Mouse (Mus musculus) kidney, postnatal 25 days (tissue): ENCODE measurements around the gene Slc25a22.

Experiments used
- DNase-seq, 2 experiments: peaks; one replicate each; pipeline ENCODE4 v3.0.0; 2021; ENCODE audit warnings: mixed read lengths in 2 of 2

Slc25a22 gene

DNA sequence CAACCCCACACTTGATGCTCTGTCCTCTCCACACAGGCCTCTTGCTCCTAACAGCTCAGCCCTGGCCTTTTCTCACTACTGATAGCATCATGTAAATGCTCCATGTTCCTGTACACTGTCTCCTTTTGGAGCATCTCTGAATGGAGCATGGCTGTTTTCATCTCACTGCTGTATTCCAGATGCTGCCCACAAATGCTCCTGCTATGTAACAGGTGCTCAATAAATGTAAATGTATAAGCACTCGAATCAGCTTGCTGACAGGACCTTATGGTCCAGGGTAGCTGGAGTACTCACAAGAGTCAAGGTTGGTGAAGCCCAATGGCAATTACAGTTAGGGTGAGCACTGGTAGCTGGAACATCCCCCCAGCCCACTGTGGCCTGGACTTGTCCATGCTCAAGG lies 33.5 kb upstream of the Slc25a22 start:
- peak in 1 of 2 experiments; percentile 36 for DNase-seq

DNA sequence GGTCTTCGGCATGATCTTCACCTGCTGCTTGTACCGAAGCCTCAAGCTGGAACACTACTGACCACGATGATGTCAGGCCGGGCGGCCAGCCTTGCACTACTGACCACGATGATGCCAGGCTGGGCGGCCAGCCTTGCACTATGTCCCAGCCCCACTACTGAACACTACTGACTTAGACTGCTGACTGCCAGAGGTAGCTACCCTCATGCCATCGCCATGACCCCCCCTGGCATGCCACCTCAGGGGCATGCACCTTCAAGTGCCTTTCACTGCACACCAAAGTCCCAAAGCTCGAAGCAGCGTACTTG lies 32.9 kb upstream of the Slc25a22 start:
- DNase-seq: peak in 1 of 2 experiments; percentile 41

DNA sequence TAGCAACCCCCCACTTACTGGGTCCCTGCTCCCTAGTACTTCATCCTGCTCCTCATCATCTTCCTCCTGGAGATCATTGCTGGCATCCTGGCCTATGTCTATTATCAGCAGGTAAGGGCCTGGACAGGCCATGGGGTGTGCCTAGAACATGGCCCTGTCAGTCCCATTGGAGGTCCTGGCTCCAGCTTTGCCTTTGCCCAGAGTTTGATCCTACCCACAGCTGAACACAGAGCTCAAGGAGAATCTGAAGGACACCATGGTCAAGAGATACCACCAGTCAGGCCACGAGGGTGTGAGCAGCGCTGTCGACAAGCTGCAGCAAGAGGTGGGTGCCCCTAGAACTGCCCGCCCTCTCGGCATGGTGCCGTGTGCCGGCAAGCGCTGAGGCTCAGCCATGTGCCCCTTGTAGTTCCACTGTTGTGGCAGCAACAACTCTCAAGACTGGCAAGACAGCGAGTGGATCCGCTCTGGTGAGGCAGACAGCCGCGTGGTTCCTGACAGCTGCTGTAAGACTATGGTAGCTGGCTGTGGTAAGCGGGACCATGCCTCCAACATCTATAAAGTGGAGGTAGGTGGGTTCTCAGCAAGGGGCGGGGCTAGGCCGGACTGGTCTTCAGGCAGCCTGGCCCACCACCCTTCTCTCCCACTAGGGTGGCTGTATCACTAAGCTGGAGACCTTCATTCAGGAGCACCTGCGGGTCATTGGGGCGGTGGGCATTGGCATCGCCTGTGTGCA lies 32.4 kb upstream of the Slc25a22 start:
- DNase-seq: peak in 1 of 2 experiments; percentile 58

DNA sequence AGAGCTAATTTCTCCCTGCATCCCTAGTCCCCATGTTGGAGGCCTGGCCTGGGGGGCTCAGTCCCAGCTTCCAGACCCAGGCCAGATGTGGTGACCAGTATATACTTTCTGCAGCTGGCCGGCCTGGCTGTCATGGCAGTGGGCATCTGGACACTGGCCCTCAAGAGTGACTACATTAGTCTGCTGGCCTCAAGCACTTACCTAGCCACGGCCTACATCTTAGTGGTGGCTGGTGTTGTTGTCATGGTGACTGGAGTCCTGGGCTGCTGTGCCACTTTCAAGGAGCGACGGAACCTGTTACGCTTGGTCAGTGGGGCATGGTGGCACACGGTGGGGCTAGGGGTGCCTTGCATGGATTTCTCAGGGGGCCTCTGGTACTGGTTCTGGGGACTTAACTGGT lies 31.7 kb upstream of the Slc25a22 start:
- DNase-seq: peak in 1 of 2 experiments; percentile 68

DNA sequence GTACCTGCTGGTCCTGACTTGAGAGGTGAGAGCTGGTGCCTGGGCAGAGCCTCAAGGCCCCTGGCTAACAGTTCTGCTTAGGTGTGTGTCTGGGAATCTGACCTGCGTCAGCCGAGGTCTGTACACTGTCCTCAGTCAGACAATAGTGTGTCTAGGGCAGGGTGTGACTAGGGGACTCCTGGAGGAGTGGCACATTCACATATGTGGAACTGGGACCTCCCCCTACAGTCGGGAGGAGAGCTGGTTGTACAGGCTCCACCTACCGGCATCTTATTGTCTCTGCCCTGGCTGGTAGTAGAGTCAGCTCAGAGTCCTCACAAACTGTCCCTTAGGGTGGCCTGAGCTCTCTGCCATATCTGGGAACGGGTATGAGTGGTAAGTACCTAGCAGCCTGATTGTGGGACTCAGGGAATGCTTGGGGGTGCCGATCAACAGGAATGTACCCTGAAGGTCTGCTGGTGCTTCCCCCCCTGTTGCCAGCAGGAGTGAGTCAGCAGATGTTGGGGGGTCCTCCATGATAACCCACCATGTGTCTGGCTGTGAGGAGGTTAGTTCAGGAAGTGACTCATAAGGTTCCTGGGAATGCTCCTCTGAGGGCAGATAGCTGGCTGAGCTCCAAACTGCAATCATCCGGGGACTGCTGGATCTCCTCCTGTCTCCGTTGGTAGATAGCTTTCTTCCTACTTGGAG lies 31.0 kb upstream of the Slc25a22 start:
- DNase-seq: peak; percentile 78 to 87

DNA sequence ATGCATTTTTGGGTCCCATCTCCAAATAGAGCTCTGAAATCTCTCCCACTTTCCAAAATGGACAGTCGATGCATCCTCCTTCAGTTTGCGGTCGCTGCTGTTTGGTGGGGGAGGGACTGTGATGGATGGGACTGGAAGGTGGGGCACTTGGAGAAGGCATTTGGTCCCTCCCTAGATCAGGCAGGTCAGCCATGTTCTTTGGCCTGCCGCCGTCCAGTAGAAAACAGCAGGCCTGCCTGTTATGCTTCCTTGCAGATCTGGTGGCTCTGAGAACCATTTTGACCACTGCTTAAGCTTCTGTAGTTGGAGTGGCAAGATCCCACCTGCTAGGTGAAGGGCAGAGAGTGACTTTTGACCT lies 30.5 kb upstream of the Slc25a22 start:
- peak in 1 of 2 experiments; percentile 72 for DNase-seq

DNA sequence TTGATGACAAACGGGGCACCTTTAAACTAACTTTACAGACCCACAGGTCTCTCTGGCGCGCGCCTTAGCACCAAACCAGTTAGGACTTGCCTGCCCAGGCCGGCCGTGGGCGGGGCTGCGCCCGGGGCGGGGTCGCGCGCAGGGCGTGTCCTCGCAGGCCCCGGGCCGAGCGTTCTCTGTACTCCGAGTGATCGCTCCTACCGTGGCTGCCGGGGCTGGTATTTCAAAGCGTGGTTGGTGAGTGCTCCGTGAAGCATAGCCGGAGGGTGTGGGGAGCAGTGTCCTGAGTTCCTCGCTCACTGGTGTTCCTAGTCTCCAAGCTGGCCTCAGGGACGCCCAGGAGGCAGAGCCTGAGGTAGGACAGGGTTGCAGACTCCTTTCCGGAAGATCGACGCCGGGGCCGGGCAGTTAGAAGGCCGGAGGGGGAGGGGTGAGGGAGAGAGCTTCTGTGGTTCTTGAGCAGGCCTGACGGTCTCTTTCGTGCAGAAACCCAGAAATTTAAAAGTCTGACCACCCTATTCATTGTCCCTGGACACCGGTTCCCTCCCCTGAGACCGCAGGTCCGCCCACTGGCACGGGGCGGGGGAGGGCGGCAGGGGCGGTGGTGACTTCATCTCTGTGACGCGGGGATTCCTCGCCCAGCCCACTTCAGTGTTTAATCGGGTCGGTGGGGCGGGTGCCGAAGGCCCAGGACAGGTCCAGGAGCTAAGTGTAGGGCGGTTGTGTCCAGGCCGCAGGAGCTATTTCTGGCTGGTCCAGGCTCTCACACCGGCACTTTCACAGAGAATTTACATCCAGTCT lies 29.7 kb upstream of the Slc25a22 start, which contains the start of gene Cd151:
Gene Cd151 (plus strand): TSS at position 163 of the 801 bp plus-strand sequence.
- peak; percentile 91 to 96 for DNase-seq

DNA sequence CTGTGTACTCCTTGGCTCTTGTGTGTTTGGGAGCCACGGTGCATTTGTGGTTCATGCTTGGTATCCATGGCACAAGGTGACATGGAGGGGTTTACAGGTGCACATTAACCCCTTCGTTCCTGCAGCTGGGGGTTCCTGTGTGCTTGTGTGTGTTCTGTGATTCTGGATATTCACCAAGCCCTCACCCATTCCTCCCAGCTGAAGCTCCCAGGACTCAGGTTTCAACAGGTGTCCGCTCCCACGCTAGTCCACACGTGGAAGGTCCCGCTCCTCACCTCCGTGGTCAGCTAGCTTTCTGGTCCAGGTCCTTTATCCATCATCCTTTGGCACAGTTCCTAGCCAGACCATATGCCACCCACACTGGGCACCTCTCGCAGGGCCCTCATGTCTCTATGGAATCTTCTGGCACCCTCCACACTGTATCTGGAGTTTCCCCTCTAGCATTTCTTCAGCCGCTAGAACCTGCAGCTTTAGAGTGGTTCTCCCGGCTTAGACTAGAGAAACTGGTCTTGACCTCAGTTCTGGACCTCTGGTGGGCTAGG lies 29.0 kb upstream of the Slc25a22 start:
- DNase-seq: peak in 1 of 2 experiments; percentile 44

DNA sequence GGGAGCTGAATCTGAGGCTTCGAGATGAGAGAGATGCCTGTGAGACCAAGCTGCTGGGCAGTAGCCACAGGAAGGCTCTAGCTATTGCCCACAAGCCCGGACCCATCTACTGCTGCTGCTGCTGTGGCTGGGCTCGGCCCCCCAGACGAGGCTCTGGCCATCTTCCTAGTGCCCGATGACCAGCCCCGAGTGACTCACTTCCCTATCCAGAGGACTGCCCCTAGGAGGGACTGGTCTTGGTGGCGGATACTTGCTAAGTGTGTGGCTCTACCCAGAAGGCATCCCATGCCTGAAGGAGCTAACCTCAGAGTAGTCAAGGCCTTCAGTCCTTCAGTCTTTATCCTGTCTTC lies 28.3 kb upstream of the Slc25a22 start:
- peak in 1 of 2 experiments; percentile 58 for DNase-seq

DNA sequence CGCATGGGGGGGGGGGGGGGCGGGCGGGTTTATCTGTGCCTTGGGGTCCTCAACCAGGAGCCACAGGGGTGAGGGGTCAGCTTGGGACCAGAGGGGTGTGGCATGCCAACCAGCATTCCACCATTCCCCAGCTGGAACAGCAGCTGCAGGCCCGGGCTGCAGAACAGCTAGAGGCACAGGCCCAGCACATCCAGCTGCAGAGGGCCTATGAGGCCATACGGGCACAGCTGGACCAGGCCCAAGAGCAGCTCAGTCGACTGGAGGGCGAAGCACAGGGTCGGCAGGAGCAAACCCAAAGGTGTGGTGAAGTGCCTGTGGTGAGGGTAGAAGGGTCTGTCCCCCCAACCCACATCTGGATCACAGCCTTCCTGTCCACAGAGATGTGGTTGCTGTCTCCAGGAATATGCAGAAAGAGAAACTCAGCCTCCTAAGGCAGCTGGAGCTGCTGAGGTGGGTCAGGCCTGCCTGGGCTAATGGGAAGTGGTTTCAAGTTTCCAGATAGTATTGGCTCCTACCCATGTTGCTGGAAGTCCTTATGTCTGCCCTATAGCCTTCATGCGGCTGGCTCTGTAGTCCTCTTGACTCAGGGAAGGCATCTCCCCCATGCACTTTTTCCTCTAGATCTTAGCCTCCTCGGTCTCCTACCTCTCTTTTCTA lies 27.8 kb upstream of the Slc25a22 start:
- DNase-seq: peak in 1 of 2 experiments; percentile 59

DNA sequence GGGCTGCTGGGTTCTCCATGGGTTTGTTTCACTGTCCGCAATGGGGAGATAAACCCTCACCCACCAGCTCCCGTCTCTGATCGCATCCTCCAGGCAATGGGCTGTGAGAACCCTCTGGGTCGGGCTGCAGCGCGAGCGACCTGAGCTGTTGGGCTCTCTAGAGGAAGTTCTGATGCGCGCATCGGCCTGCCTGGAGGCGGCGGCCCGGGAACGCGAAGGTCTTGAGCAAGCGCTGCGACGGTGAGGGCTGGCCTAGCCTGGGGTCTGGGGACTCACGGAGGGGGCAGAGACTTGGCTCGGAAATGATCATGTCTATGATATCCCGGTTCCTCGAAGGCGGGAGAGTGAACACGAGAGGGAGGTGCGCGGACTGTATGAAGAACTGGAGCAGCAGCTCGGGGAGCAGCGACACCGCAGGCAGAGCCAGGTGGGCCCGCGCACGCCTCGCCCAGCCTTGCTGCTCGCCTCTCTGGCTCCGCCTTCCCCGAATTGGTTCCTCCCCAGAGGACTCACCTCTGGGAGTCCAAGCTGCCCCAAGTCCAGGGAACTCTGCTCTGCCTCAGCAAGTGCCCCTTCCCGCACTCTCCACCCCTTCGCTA lies 27.0 kb upstream of the Slc25a22 start:
- peak; percentile 68 to 81 for DNase-seq

DNA sequence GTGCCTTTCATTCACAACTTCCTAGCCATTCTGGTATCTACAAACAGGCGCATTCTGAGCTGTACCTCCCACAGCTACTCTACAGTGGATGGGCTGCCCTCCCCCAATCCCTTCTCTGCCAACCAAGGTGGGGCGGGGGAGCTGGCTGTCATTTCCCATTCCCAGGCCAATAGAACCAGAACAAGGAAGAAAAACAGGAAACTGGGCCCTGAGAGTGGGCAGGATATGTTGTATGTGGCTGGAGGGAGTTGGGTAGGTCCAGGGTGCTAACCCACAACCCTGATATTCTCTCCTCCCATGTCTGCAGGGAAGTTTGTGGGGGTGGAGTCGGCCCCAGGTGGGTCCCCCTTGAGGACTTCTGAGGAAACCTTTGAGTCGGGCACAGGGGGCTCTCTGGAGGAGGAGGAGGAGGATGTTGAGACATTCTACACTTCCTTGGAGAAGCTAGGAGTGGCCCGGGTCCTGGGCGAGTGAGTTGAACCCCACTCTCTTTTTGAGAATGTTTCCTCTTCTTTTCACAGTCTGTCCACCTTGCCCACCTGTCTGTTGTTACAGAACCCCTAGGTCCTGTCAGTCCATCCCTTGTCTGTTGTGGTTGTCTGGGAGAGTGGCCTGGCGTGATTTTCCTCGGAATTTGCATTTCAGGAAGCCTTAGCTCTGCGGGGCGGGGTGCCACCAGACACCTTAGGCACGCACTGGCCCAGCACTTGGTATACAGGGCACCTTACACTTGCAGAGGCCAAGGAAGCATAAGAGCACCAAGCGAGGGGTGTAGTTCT lies 26.3 kb upstream of the Slc25a22 start:
- peak; percentile 76 to 87 for DNase-seq

DNA sequence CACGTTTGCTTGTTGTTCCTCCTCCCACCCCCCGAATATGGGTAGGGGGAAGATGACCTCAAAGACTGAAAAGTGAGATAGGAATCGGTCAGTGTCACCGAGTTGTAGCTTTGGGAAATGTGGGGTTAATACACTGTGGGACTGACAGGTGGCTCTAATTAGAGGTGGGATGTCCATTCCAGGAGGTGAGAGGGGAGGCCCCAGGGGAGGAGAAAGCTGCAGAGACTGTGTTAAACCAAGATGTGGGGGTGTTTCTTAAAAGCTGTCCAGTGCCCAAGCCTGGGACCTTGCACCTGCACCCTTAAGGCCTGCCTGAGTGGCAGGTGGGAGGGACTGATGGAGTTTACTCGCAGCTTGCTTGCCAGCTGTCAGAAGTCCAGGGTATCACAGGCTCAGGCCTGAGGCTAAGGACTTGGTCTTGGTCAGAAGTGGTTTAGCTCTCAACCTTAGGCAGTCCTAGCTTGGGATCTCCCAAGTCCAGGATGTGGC lies 24.7 kb upstream of the Slc25a22 start:
- peak; percentile 74 to 89 for DNase-seq

DNA sequence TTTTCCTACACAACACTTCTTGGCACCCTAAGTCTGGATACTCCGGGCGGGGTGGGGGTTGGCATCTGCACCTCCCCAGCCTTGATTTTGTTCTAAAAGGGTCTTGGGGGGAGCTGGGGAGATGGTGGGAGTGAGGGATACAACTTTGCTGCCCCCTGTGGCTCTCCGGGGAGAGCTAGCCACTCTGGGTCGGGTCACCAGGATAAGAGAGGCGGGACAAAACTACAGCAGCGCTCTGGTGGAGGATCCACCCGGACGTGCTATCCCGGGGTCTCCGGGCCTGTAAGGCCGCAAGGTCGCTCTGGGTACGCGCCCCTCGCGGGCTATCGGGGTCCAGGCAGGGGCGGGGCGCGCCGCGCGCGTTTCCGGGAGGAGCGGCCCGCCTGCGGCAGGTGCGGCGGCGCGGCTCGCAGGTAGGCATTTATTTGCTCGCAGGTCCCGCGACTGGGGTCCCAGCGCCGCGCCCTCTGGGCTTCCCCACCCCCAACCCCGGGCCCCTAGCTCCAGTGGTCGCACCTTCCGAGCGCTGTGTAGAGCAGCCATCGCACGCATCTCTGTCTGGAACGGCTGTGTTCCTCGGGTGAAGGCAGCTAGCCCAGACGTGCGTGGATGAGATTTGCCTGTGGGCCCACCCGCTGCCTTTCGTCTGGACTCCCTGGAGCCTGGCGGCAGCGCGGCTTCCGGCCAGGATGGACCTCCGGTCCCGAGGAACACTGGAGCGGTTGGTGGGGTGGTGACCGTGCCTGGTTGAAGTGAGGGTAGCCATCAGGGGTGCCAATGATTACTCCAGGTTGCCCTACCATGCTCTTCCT lies 24.0 kb upstream of the Slc25a22 start:
- peak; percentile 41 to 74 for DNase-seq

DNA sequence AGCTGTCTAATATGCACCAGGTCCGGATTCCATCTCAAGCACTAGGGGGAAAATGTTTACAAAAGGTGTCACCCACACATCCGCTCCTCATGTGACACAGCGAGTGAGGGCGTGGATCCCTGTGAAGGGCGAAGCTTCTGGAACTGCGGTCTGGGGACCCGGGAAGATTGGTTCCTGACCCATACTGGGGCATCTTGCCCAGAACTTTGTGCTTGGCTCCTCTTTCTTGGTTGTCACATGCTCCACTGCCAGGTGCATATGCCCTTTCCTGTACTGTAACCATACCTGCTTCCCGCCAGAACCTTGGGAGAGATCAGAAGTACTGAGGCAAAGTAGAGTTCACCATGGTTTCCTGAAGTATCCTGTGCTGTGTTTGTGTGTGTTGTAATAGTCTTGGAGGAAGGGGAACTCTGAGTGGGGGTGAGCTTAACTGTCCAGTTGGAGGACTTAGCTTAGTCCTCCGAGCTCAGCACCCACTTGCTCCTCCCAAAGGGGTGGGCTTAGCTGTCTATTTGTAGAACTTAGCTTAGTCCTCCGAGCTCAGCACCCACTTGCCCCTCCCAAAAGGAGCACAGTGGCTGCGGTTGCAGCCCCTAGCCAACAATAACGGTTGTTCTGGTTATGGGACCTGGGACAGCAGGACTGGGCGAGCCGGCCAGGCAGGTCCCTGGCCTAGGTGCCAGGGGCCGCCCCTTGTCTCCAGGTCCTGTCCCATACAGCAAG lies 22.9 kb upstream of the Slc25a22 start, which contains the start of gene Cracr2b:
Gene Cracr2b (plus strand): TSS at position 704 of the 723 bp plus-strand sequence.
- DNase-seq: no peak

DNA sequence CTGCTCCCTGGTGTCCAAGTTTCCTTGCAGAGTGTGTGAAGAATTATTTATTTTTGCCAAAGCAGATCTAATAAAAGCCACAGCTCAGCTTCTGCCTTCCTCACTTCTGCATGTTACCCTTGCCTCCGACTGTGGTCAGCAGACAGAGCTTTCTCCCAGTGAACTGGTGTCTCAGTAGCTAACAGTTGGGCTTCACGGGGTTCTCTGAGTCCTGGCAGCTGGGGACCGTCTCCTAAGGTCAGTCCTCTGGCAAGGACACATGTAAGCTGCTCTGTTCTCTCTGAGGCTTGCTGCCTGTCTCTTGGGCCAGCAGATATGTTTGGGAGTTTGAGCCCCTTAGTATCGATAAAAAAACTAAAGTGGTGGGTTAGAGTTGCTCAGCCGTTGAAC lies 22.3 kb upstream of the Slc25a22 start:
- no peak for DNase-seq

DNA sequence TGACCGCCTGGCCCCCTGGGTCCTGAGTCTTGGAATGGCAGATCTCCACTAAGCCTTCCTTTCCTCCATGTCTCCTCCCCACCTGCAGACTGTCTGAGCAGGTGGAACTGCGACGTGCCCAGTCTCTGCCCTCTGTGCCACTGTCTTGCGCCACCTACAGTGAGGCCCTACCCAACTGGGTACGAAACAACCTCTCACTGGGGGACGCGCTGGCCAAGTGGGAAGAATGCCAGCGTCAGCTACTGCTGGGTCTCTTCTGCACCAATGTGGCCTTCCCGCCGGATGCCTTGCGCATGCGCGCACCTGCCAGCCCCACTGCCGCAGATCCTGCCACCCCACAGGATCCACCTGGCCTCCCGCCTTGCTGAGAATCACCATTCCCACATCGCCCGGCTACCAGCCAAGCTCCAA lies 21.6 kb upstream of the Slc25a22 start:
- peak in 1 of 2 experiments; percentile 60 for DNase-seq

DNA sequence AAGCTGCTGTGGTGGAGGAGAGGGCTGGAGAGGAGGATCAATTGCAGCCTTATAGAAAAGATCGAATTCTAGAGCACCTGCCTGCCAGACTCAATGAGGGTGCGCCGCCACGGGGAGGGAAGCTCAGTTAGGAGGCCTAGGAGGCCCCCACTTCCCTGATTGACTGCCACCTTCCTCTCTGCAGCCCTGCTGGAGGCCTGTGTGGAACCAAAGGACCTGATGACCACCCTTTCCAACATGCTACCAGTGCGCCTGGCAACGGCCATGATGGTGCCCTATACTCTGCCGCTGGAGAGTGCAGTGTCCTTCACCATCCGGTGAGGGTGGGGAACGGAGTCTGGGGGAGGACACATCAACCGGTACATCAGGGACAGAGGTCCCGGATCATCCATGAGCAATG lies 21.0 kb upstream of the Slc25a22 start:
- no peak for DNase-seq

DNA sequence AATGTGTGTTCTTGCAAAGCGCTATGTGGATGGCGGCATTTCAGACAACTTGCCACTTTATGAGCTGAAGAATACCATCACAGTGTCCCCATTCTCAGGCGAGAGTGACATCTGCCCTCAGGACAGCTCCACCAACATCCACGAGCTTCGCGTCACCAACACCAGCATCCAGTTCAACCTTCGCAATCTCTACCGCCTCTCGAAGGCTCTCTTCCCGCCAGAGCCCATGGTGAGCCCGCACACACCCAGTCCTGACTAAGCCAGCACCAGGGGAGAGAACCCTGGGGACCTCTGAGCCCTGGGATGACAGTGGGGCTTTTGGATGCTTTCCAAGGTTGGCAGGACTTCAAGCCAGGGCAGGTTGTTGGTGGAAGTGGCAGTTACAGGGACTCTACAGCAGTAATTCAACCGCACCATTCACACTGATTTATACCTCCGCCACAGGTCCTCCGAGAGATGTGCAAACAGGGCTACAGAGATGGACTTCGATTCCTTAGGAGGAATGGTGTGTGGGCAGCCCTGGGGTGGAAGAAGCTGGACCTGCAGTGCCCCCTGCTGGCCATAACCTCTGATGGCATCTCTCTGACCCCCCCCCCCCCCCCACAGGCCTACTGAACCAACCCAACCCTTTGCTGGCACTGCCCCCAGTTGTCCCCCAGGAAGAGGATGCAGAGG lies 20.4 kb upstream of the Slc25a22 start:
- peak; percentile 84 to 86 for DNase-seq
